Mouse (Mus musculus): Measurements from ENCODE around the gene Shcbp1.
"Not testable (repeated sequence)": the region's sequence is repeated elsewhere in the genome, so short reads cannot be mapped to it uniquely, and the experiment has no call there.

The Shcbp1 gene

GRCm38 (mm10) chr8:4779254-4780055 is at the start of gene Shcbp1:
TSS of gene Shcbp1 (minus strand) at chr8:4779567.
- peak; percentile 82 for DNase-seq

GRCm38 (mm10) chr8:4808831-4809230 is 29.5 kb upstream of the Shcbp1 start:
- no peak for DNase-seq

- peak; percentile 3 for DNase-seq
These were observed 21.3 kb upstream of the Shcbp1 start for GRCm38 (mm10) chr8:4800524-4801122.

- DNase-seq, result no peak
These were observed 1.1 kb downstream of the Shcbp1 start for GRCm38 (mm10) chr8:4778266-4778665.

- no peak for DNase-seq
These were observed 14.6 kb downstream of the Shcbp1 start for GRCm38 (mm10) chr8:4764751-4765150.

DNA sequence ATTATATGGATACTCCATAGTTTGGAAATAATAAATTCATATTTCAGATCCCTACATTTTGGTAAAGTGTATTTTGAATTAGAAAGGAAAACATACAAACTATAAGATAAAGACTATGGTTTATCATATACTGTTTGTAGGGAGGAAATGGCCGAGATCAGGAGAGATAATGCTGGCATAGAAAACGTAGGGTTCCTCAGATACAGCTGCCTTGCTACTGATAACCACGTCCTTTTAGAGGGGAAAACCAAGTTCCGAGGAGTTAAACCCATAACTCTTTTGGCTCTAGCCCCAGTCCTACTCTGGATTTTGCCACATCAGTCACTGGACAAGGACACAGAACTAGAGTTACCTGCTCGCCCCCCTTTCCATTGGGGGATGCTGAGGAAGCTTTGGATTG is 26.3 kb downstream of the Shcbp1 start:
- no peak for DNase-seq

GRCm38 (mm10) chr8:4730942-4731341 is 48.4 kb downstream of the Shcbp1 start:
- DNase-seq, result no peak

GRCm38 (mm10) chr8:4715546-4715945 is 63.8 kb downstream of the Shcbp1 start:
- no peak for DNase-seq

GRCm38 (mm10) chr8:4708346-4708745 is 71.0 kb downstream of the Shcbp1 start:
- not testable (repeated sequence) for DNase-seq

- DNase-seq, result not testable (repeated sequence)
These were observed 71.5 kb downstream of the Shcbp1 start for GRCm38 (mm10) chr8:4707916-4708315.

DNA sequence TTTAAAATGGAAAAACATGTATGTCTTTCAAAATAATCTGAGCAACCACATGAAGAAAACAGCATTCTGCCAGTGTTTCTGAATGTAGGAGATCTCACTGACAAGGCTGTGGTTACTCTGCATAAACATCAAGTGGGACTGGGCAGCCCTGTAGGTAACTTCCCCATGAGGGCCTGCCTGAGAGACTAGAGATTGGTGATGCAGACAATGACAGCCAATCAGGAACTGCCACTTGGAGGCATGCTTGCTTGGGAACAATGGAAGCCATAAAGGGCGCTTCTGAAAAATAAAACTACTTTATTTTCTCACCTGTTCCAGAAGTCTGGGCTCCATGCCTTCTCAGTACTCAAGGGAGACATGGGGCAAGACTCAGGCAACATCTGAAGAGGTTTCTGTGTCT is 87.7 kb downstream of the Shcbp1 start:
- DNase-seq, result no peak
